Mouse (Mus musculus) forebrain, embryonic 15.5 days (tissue): ENCODE measurements around the gene Il11ra1. TPM values are rescaled to one million over a fixed set of nuclear protein-coding genes. Genes with fewer than 3 reads are reported as not detected.

Experiments used
- ATAC-seq: fragments of 200-750 bp; cut with Nextera tagmentation; replicated peaks from 2 replicates; pipeline ENCODE4 v1.8.0; 2017; ENCODE audit warnings: mild to moderate bottlenecking, moderate TSS enrichment, moderate library complexity
- H3K27ac ChIP-seq: fragments of 300-500 bp; sonication (generic); replicated peaks from 2 replicates; pipeline ENCODE4 v1.5.1; 2015; ENCODE audit warnings: mild to moderate bottlenecking, inconsistent platforms
- H3K27me3 ChIP-seq: fragments of 300-500 bp; sonication (generic); 2 replicates; pipeline ENCODE4 v1.6.1; 2015; ENCODE audit warnings: inconsistent platforms
- H3K36me3 ChIP-seq: fragments of 300-500 bp; sonication (generic); 2 replicates; pipeline ENCODE4 v1.6.1; 2015; ENCODE audit warnings: mild to moderate bottlenecking, inconsistent platforms
- H3K4me1 ChIP-seq: fragments of 300-500 bp; sonication (generic); 2 replicates; pipeline ENCODE4 v1.6.1; 2015; ENCODE audit warnings: inconsistent platforms
- H3K4me2 ChIP-seq: fragments of 300-500 bp; sonication (generic); replicated peaks from 2 replicates; pipeline ENCODE4 v1.6.1; 2015; ENCODE audit warnings: mild to moderate bottlenecking, inconsistent platforms
- H3K4me3 ChIP-seq: fragments of 300-500 bp; sonication (generic); 2 replicates; pipeline ENCODE4 v1.5.1; 2015; ENCODE audit warnings: mild to moderate bottlenecking, inconsistent platforms
- H3K9ac ChIP-seq: fragments of 300-500 bp; sonication (generic); replicated peaks from 2 replicates; pipeline ENCODE4 v1.6.1; 2015; ENCODE audit warnings: mild to moderate bottlenecking, inconsistent platforms
- H3K9me3 ChIP-seq: fragments of 300-500 bp; sonication (generic); 2 replicates; pipeline ENCODE4 v1.6.1; 2016; ENCODE audit warnings: inconsistent platforms
- WGBS: fragments of 180-500 bp; shearing (Covaris S2); methylation state at CpG from one replicate; pipeline ENCODE4 v1.1.7; 2015; ENCODE audit warnings: mixed read lengths; 5-methylcytosine and 5-hydroxymethylcytosine counted together
- polyA plus RNA-seq: library from polyadenylated mRNA; unstranded; fragments of >200 nt; fragmentation: Nextera tagmentation; extraction: Ambion mirVana; gene quantifications from 2 replicates; pipeline ENCODE4 v1.2.1, GENCODE M21; 2015

Il11ra1 gene
- polyA plus RNA-seq, 1 experiment from 2014 or later: 26.4 TPM

- H3K4me3 ChIP-seq: peak within 1 kb of the TSS; percentile 88
- peak within 1 kb of the TSS; percentile 80 for H3K27ac ChIP-seq
- H3K4me2 ChIP-seq: peak within 1 kb of the TSS; percentile 71
- H3K27me3 ChIP-seq: no peaks in the 10 kb centered on the region
- H3K9ac ChIP-seq: peak within 1 kb of the TSS; percentile 93
- H3K9me3 ChIP-seq: no peaks in the 10 kb centered on the region
- under 1% methylated on average over 61 of the region's 61 CpGs for WGBS
- ATAC-seq: peak; percentile 53
- peaks cover 25% of the 10 kb centered on the region for H3K36me3 ChIP-seq
- peaks cover 38% of the 10 kb centered on the region for H3K4me1 ChIP-seq
These were observed 13.6 kb downstream of the Il11ra1 start, which contains the start of gene Rpp25l for GRCm38 (mm10) chr4:41713197-41714067. Gene Rpp25l (minus strand): TSS chr4:41713534.

GRCm38 (mm10) chr4:41714276-41714675 is 14.5 kb downstream of the Il11ra1 start:
- Histone ChIP-seq H3K9ac (no peak overlapping the region), H3K27me3 (no peaks in the 10 kb centered on the region), H3K27ac (no peak overlapping the region), H3K9me3 (no peaks in the 10 kb centered on the region), H3K4me2 (peak overlapping the region; percentile 71), H3K4me1 (peaks cover 38% of the 10 kb centered on the region), H3K36me3 (peaks cover 32% of the 10 kb centered on the region), H3K4me3 (peak overlapping the region; percentile 88; the same call in 1 of the 2 replicates)
- peak; percentile 36; the same call in 1 of the 2 replicates for ATAC-seq
- WGBS: 10% methylated on average over 8 of the region's 8 CpGs

- no peak overlapping the region for H3K4me2 ChIP-seq
- no peaks in the 10 kb centered on the region for H3K27me3 ChIP-seq
- H3K36me3 ChIP-seq: peaks cover 39% of the 10 kb centered on the region
- H3K27ac ChIP-seq: no peak overlapping the region
- ATAC-seq: no peak
- H3K9me3 ChIP-seq: no peaks in the 10 kb centered on the region
- no peak overlapping the region for H3K9ac ChIP-seq
- WGBS: 79% methylated on average over 8 of the region's 8 CpGs
- H3K4me1 ChIP-seq: peaks cover 38% of the 10 kb centered on the region
- no peak overlapping the region for H3K4me3 ChIP-seq
These were observed 15.3 kb downstream of the Il11ra1 start for GRCm38 (mm10) chr4:41715082-41715481.

- Histone ChIP-seq H3K4me3 (no peak overlapping the region), H3K4me2 (no peak overlapping the region), H3K9ac (no peak overlapping the region), H3K4me1 (peaks cover 38% of the 10 kb centered on the region), H3K9me3 (no peaks in the 10 kb centered on the region), H3K27ac (no peak overlapping the region), H3K27me3 (no peaks in the 10 kb centered on the region), H3K36me3 (peaks cover 41% of the 10 kb centered on the region)
- 73% methylated on average over 5 of the region's 5 CpGs for WGBS
- ATAC-seq: no peak
These were observed 15.8 kb downstream of the Il11ra1 start for GRCm38 (mm10) chr4:41715596-41715995.

- Histone ChIP-seq H3K4me2 (no peak overlapping the region), H3K27ac (no peak overlapping the region), H3K36me3 (peaks cover 37% of the 10 kb centered on the region), H3K9ac (no peak overlapping the region), H3K9me3 (no peaks in the 10 kb centered on the region), H3K4me3 (no peak overlapping the region), H3K4me1 (peaks cover 32% of the 10 kb centered on the region), H3K27me3 (no peaks in the 10 kb centered on the region)
- 72% methylated on average over 6 of the region's 6 CpGs for WGBS
- no peak for ATAC-seq
These were observed 17.0 kb downstream of the Il11ra1 start for GRCm38 (mm10) chr4:41716834-41717233.

- WGBS: under 1% methylated on average over 27 of the region's 27 CpGs
- ATAC-seq: peak; percentile 95
- peak within 1 kb of the TSS; percentile 84 for H3K4me3 ChIP-seq
- peak within 1 kb of the TSS; percentile 96 for H3K9ac ChIP-seq
- peaks cover 37% of the 10 kb centered on the region for H3K4me1 ChIP-seq
- no peaks in the 10 kb centered on the region for H3K9me3 ChIP-seq
- peaks cover 21% of the 10 kb centered on the region for H3K36me3 ChIP-seq
- H3K4me2 ChIP-seq: peak within 1 kb of the TSS; percentile 73
- peak within 1 kb of the TSS; percentile 43 for H3K27ac ChIP-seq
- H3K27me3 ChIP-seq: peaks cover 20% of the 10 kb centered on the region
These were observed 23.1 kb downstream of the Il11ra1 start, which contains the start of gene Dctn3 for GRCm38 (mm10) chr4:41722918-41723351. Gene Dctn3 (minus strand): TSS chr4:41723170.

GRCm38 (mm10) chr4:41726826-41727621 is 27.2 kb downstream of the Il11ra1 start:
- peaks cover 54% of the 10 kb centered on the region for H3K27me3 ChIP-seq
- no peaks in the 10 kb centered on the region for H3K36me3 ChIP-seq
- H3K4me1 ChIP-seq: peaks cover 40% of the 10 kb centered on the region
- H3K9me3 ChIP-seq: no peaks in the 10 kb centered on the region
- peak overlapping the region; percentile 33; the same call in 1 of the 2 replicates for H3K9ac ChIP-seq
- H3K27ac ChIP-seq: peak overlapping the region; percentile 61
- 4% methylated on average over 20 of the region's 20 CpGs for WGBS
- H3K4me3 ChIP-seq: no peak overlapping the region
- H3K4me2 ChIP-seq: peak overlapping the region; percentile 34
- ATAC-seq: no peak; the same call in 1 of the 2 replicates

GRCm38 (mm10) chr4:41731052-41731765 is 31.4 kb downstream of the Il11ra1 start, which contains the start of gene Arid3c:
Gene Arid3c (minus strand): TSS chr4:41731142.
- WGBS: 1% methylated on average over 50 of the region's 50 CpGs
- no peak for ATAC-seq
- H3K27me3 ChIP-seq: peaks cover 37% of the 10 kb centered on the region

GRCm38 (mm10) chr4:41737602-41738255 is 37.9 kb downstream of the Il11ra1 start:
- Histone ChIP-seq H3K9me3 (no peaks in the 10 kb centered on the region), H3K9ac (no peak overlapping the region), H3K27me3 (peaks cover under 1% of the 10 kb centered on the region; the same call in 1 of the 2 replicates), H3K36me3 (peaks cover 5% of the 10 kb centered on the region; the same call in 1 of the 2 replicates), H3K4me1 (peaks cover 24% of the 10 kb centered on the region), H3K4me3 (no peak overlapping the region), H3K4me2 (no peak overlapping the region), H3K27ac (no peak overlapping the region)
- ATAC-seq: peak; percentile 39; the same call in 1 of the 2 replicates
- 50% methylated on average over 8 of the region's 8 CpGs for WGBS

More at GRCm38 (mm10) chr4:41731052-41731765, 31.4 kb downstream of the Il11ra1 start, which contains the start of gene Arid3c:
- Histone ChIP-seq H3K4me3 (peak within 1 kb of the TSS; percentile 33), H3K9me3 (no peaks in the 10 kb centered on the region), H3K27ac (no peak within 1 kb of the TSS), H3K9ac (0 out of 2 replicates have a peak within 1 kb of the TSS, but pooled peaks have one; percentile 30), H3K4me1 (peaks cover 23% of the 10 kb centered on the region), H3K36me3 (no peaks in the 10 kb centered on the region), H3K4me2 (peak within 1 kb of the TSS; percentile 58)

- H3K36me3 ChIP-seq: peaks cover 5% of the 10 kb centered on the region; the same call in 1 of the 2 replicates
- no peaks in the 10 kb centered on the region for H3K9me3 ChIP-seq
- H3K27me3 ChIP-seq: no peaks in the 10 kb centered on the region
- H3K4me3 ChIP-seq: no peak overlapping the region
- H3K9ac ChIP-seq: no peak overlapping the region
- no peak overlapping the region for H3K4me2 ChIP-seq
- H3K27ac ChIP-seq: no peak overlapping the region
- 73% methylated on average over 1 of the region's 1 CpGs for WGBS
- H3K4me1 ChIP-seq: peaks cover 24% of the 10 kb centered on the region
- no peak for ATAC-seq
These were observed 38.4 kb downstream of the Il11ra1 start for GRCm38 (mm10) chr4:41738256-41738603.

GRCm38 (mm10) chr4:41739260-41739659 is 39.5 kb downstream of the Il11ra1 start:
- WGBS: 95% methylated on average over 13 of the region's 13 CpGs
- H3K27ac ChIP-seq: no peak overlapping the region
- H3K27me3 ChIP-seq: no peaks in the 10 kb centered on the region
- H3K4me2 ChIP-seq: no peak overlapping the region
- no peak overlapping the region for H3K4me3 ChIP-seq
- no peak overlapping the region for H3K9ac ChIP-seq
- ATAC-seq: no peak
- peaks cover 5% of the 10 kb centered on the region; the same call in 1 of the 2 replicates for H3K36me3 ChIP-seq
- no peaks in the 10 kb centered on the region for H3K9me3 ChIP-seq
- peaks cover 24% of the 10 kb centered on the region for H3K4me1 ChIP-seq
